Mouse (Mus musculus) bone marrow macrophage, adult 2 months (primary cell): ENCODE measurements around the gene Fgfr2. TPM values are rescaled to one million over a fixed set of nuclear protein-coding genes. Genes with fewer than 3 reads are reported as not detected.

Experiments
- H3K27ac ChIP-seq: 2 replicates; pipeline ENCODE4 v1.5.1; 2012; ENCODE audit warnings: low read depth, low read length; ENCODE audit not compliant: insufficient read depth
- H3K4me1 ChIP-seq: 2 replicates; pipeline ENCODE4 v1.6.1; 2012; ENCODE audit warnings: low read length; ENCODE audit not compliant: control insufficient read depth, insufficient read depth
- H3K4me3 ChIP-seq: 2 replicates; pipeline ENCODE4 v1.5.1; 2012; ENCODE audit warnings: mild to moderate bottlenecking, low read length, moderate library complexity; ENCODE audit not compliant: insufficient read depth
- CTCF ChIP-seq: IDR thresholded peaks from 2 replicates; pipeline ENCODE4 v1.5.1; 2012; ENCODE audit warnings: low read depth, mild to moderate bottlenecking, low read length, moderate library complexity
- POLR2A ChIP-seq: IDR thresholded peaks from 2 replicates; pipeline ENCODE4 v1.6.1; 2012; ENCODE audit warnings: mild to moderate bottlenecking, low read depth, low read length, borderline replicate concordance
- polyA plus RNA-seq: library from polyadenylated mRNA; stranded (reverse); fragments of >200 nt; gene quantifications from 2 replicates; pipeline ENCODE4 v1.2.4, GENCODE M21; 2012; ENCODE audit not compliant: missing spikeins, insufficient read depth, insufficient read length

The Fgfr2 gene
- polyA plus RNA-seq, 1 experiment: 0.27 TPM

DNA sequence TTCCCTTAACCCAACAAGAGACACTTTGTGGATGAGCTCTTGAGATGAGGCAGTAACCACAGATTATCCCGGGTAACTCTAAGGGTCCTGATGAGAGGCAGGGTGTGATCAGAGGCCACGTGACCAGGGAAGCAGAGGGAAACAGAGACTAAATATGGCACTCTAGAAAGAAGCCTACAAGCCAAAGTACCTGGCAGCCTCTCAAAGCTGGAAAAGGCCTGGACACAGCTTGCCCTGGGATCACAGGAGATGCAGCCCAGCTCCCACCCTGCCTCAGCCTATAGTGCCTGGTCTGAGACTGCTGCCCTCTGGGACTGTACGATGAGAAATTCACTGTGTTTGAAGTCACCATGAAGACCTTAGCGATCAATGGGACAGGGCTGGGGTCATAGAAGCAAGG, 889.4 kb downstream of the Fgfr2 start:
- Histone ChIP-seq H3K4me1 (no peaks in the 10 kb centered on the region), H3K4me3 (no peak overlapping the region), H3K27ac (no peak overlapping the region)
- no peak for TF ChIP-seq POLR2A
- no peak for TF ChIP-seq CTCF

DNA sequence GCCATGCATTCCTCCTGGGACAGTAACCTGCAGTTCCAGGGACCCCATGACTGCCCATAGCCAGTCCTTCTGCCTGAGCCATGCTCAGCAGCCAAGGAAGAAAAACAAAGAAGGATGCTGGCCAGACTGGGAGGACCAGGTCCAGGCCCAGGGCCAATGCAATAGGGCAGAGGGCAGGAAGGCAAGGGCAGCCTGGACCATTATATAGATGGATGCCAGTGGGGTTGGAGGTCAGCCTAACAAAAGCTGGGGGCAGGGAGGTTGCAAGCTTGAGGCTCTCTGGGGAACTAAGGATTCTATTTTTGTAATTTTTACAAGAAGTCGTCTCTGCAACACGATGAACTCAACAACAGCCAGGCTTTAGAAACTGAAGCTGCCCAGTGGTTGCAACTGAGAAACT, 890.2 kb downstream of the Fgfr2 start:
- Histone ChIP-seq H3K4me3 (no peak overlapping the region), H3K4me1 (no peaks in the 10 kb centered on the region), H3K27ac (no peak overlapping the region)
- TF ChIP-seq CTCF: no peak
- no peak for TF ChIP-seq POLR2A

- TF ChIP-seq CTCF: no peak
- H3K27ac ChIP-seq: no peak overlapping the region
- H3K4me3 ChIP-seq: no peak overlapping the region
- H3K4me1 ChIP-seq: no peaks in the 10 kb centered on the region
These were observed 891.7 kb downstream of the Fgfr2 start for GRCm38 (mm10) chr7:132231476-132231875.

DNA sequence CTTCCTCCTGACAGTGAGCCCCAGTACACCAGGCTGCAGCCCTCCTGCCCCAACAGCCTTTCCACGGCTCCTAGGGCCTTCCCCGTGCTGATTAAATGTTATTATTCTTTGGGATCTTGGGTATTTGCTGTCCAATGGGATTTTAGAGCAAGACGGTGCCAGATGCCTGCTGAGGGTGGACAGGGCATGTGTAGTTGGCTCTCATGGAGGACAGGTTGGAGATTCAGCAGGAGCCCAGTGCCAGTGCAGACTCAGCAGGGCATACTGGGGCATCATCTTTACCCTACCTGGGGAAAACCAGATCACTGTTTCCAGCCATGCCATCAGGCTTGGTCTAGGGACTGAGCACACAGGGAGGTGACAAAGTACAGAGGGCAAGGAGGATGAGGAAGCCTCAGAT, 892.2 kb downstream of the Fgfr2 start:
- H3K4me3 ChIP-seq: no peak overlapping the region
- H3K4me1 ChIP-seq: no peaks in the 10 kb centered on the region
- TF ChIP-seq POLR2A (no peak), CTCF (no peak)
- no peak overlapping the region for H3K27ac ChIP-seq

- Histone ChIP-seq H3K4me3 (no peak overlapping the region), H3K4me1 (no peaks in the 10 kb centered on the region), H3K27ac (no peak overlapping the region)
- TF ChIP-seq POLR2A: no peak
- TF ChIP-seq CTCF: no peak
These were observed 896.0 kb downstream of the Fgfr2 start for GRCm38 (mm10) chr7:132227075-132227640.

GRCm38 (mm10) chr7:132226379-132227074, 896.6 kb downstream of the Fgfr2 start:
- Histone ChIP-seq H3K27ac (no peak overlapping the region), H3K4me1 (no peaks in the 10 kb centered on the region), H3K4me3 (no peak overlapping the region)
- TF ChIP-seq POLR2A (no peak), CTCF (peak; percentile 42)

DNA sequence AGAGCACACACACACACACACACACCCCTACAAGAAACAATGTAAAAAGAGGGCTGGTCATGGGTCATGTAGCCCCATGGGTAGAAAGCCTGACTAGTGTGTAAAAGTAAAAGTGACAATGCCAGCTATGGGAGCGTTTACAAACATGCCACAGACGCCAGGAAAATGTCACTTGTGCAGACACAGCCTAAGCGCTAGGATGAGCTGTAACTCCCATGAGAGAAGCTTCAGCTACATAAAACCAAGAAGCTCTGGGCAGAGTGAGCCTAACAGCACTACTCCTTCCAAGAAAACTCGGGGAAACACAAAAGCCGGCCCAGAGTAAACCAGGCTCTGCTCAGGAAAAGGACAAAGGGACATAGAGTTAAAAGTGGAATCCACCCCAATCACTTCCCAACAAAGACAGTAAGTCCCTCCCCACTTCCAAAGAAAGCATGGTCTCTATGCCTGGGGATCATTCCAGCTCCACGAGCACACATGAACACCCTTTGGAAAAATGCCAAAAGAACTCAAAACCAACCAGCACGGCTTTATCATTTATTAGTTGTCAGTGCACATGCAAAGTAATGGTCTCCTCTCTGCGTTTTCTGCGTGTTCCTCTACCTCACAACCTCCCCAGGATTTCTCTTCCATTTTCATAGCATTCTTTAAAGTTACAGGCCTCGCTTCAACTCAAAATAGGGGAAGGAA, 899.6 kb downstream of the Fgfr2 start:
- Histone ChIP-seq H3K4me3 (no peak overlapping the region), H3K4me1 (no peaks in the 10 kb centered on the region), H3K27ac (no peak overlapping the region)
- TF ChIP-seq POLR2A (no peak), CTCF (no peak)

- TF ChIP-seq POLR2A (no peak), CTCF (no peak)
- no peaks in the 10 kb centered on the region for H3K4me1 ChIP-seq
- H3K27ac ChIP-seq: no peak overlapping the region
- no peak overlapping the region for H3K4me3 ChIP-seq
These were observed 909.1 kb downstream of the Fgfr2 start for GRCm38 (mm10) chr7:132214031-132214430.

- no peak for TF ChIP-seq POLR2A
- peak; percentile 52; the same call in 1 of the 2 replicates for TF ChIP-seq CTCF
- Histone ChIP-seq H3K4me1 (no peaks in the 10 kb centered on the region), H3K27ac (no peak overlapping the region), H3K4me3 (no peak overlapping the region)
These were observed 909.7 kb downstream of the Fgfr2 start for GRCm38 (mm10) chr7:132213460-132213859.

- Histone ChIP-seq H3K4me1 (no peaks in the 10 kb centered on the region), H3K27ac (no peak overlapping the region), H3K4me3 (no peak overlapping the region)
- no peak for TF ChIP-seq POLR2A
- TF ChIP-seq CTCF: no peak
These were observed 911.0 kb downstream of the Fgfr2 start for GRCm38 (mm10) chr7:132211920-132212701.
